Mouse (Mus musculus): ENCODE data around the gene Nf1. TPM values are rescaled to one million over a fixed set of nuclear protein-coding genes. Genes with fewer than 3 reads are reported as not detected.

Gene Nf1
- polyA plus RNA-seq, 1 experiment: 8.0 TPM

GRCm38 (mm10) chr11:79398336-79398735, 58.8 kb downstream of the Nf1 start:
- no peak for TF ChIP-seq GATA1 (IDR thresholded peaks at IDR 0.05; ENCODE audit: low read length)

- no peak for TF ChIP-seq GATA1 (IDR thresholded peaks at IDR 0.05; ENCODE audit: low read length)
Measured at GRCm38 (mm10) chr11:79403625-79404319, 64.3 kb downstream of the Nf1 start.

GRCm38 (mm10) chr11:79413761-79414513, 74.4 kb downstream of the Nf1 start:
- no peak for TF ChIP-seq GATA1 (IDR thresholded peaks at IDR 0.05; ENCODE audit: low read length)

- no peak for TF ChIP-seq GATA1 (IDR thresholded peaks at IDR 0.05; ENCODE audit: low read length)
Measured at GRCm38 (mm10) chr11:79422496-79422895, 83.0 kb downstream of the Nf1 start.

- no peak for TF ChIP-seq GATA1 (IDR thresholded peaks at IDR 0.05; ENCODE audit: low read length)
Measured at GRCm38 (mm10) chr11:79426571-79426970, 87.1 kb downstream of the Nf1 start.

GRCm38 (mm10) chr11:79427638-79428037, 88.1 kb downstream of the Nf1 start:
- TF ChIP-seq GATA1 (IDR thresholded peaks at IDR 0.05; ENCODE audit: low read length): no peak

GRCm38 (mm10) chr11:79435252-79435651, 95.8 kb downstream of the Nf1 start:
- TF ChIP-seq GATA1 (IDR thresholded peaks at IDR 0.05; ENCODE audit: low read length): no peak

- no peak for TF ChIP-seq GATA1 (IDR thresholded peaks at IDR 0.05; ENCODE audit: low read length)
Measured at GRCm38 (mm10) chr11:79448361-79448760, 108.9 kb downstream of the Nf1 start.

GRCm38 (mm10) chr11:79452966-79453365, 113.5 kb downstream of the Nf1 start:
- TF ChIP-seq GATA1 (IDR thresholded peaks at IDR 0.05; ENCODE audit: low read length): no peak

GRCm38 (mm10) chr11:79457928-79458327, 118.4 kb downstream of the Nf1 start:
- TF ChIP-seq GATA1 (IDR thresholded peaks at IDR 0.05; ENCODE audit: low read length): no peak

- no peak for TF ChIP-seq GATA1 (IDR thresholded peaks at IDR 0.05; ENCODE audit: low read length)
Measured at GRCm38 (mm10) chr11:79459846-79460245, 120.4 kb downstream of the Nf1 start.

- no peak for TF ChIP-seq GATA1 (IDR thresholded peaks at IDR 0.05; ENCODE audit: low read length)
Measured at GRCm38 (mm10) chr11:79460756-79461450, 121.4 kb downstream of the Nf1 start.

GRCm38 (mm10) chr11:79468097-79468496, 128.6 kb downstream of the Nf1 start:
- no peak for TF ChIP-seq GATA1 (IDR thresholded peaks at IDR 0.05; ENCODE audit: low read length)

- no peak for TF ChIP-seq GATA1 (IDR thresholded peaks at IDR 0.05; ENCODE audit: low read length)
Measured at GRCm38 (mm10) chr11:79483392-79483791, 143.9 kb downstream of the Nf1 start.

- TF ChIP-seq GATA1 (IDR thresholded peaks at IDR 0.05; ENCODE audit: low read length): no peak
Measured at GRCm38 (mm10) chr11:79483876-79484528, 144.5 kb downstream of the Nf1 start.

- TF ChIP-seq GATA1 (IDR thresholded peaks at IDR 0.05; ENCODE audit: low read length): no peak
Measured at GRCm38 (mm10) chr11:79484721-79485120, 145.2 kb downstream of the Nf1 start.
